Mouse (Mus musculus): Measurements from ENCODE around the gene Lmod3. TPM values are rescaled to one million over a fixed set of nuclear protein-coding genes. Genes with fewer than 3 reads are reported as not detected.

Gene Lmod3
- polyA plus RNA-seq, 1 experiment from 2014 or later: 24.7 TPM

- no peak overlapping the region for H3K9ac ChIP-seq
- WGBS: 57% methylated on average over 21 of the region's 21 CpGs
- no peak for ATAC-seq (replicated peaks; ENCODE audit: insufficient number of reproducible peaks, insufficient read depth, low FRiP score, low read depth)
- H3K27me3 ChIP-seq: no peaks in the 10 kb centered on the region
- no peak overlapping the region for H3K4me2 ChIP-seq
- H3K27ac ChIP-seq: peak overlapping the region; percentile 5
- H3K4me1 ChIP-seq (replicated peaks): peaks cover 13% of the 10 kb centered on the region; the same call in 1 of the 2 replicates
- H3K36me3 ChIP-seq: peaks cover 18% of the 10 kb centered on the region; the same call in 1 of the 2 replicates
- no peak overlapping the region for H3K4me3 ChIP-seq
- no peaks in the 10 kb centered on the region for H3K9me3 ChIP-seq (replicated peaks)
Measured at GRCm38 (mm10) chr6:97291159-97291908, 38.8 kb upstream of the Lmod3 start.

GRCm38 (mm10) chr6:97290687-97291086 is 38.1 kb upstream of the Lmod3 start:
- Histone ChIP-seq H3K4me1 (replicated peaks) (peaks cover 13% of the 10 kb centered on the region; the same call in 1 of the 2 replicates), H3K4me2 (no peak overlapping the region), H3K9ac (no peak overlapping the region), H3K9me3 (replicated peaks) (no peaks in the 10 kb centered on the region), H3K4me3 (no peak overlapping the region), H3K27ac (peak overlapping the region; percentile 5), H3K36me3 (peaks cover 15% of the 10 kb centered on the region; the same call in 1 of the 2 replicates), H3K27me3 (no peaks in the 10 kb centered on the region)
- ATAC-seq (replicated peaks; ENCODE audit: insufficient number of reproducible peaks, insufficient read depth, low FRiP score, low read depth): no peak
- 56% methylated on average over 3 of the region's 3 CpGs for WGBS

GRCm38 (mm10) chr6:97289838-97290237 is 37.3 kb upstream of the Lmod3 start:
- H3K27ac ChIP-seq: no peak overlapping the region
- H3K9ac ChIP-seq: no peak overlapping the region
- peaks cover 8% of the 10 kb centered on the region; the same call in 1 of the 2 replicates for H3K36me3 ChIP-seq
- 87% methylated on average over 4 of the region's 4 CpGs for WGBS
- no peaks in the 10 kb centered on the region for H3K27me3 ChIP-seq
- H3K9me3 ChIP-seq (replicated peaks): no peaks in the 10 kb centered on the region
- no peak overlapping the region for H3K4me3 ChIP-seq
- no peak overlapping the region for H3K4me2 ChIP-seq
- no peak for ATAC-seq (replicated peaks; ENCODE audit: insufficient number of reproducible peaks, insufficient read depth, low FRiP score, low read depth)
- peaks cover 13% of the 10 kb centered on the region; the same call in 1 of the 2 replicates for H3K4me1 ChIP-seq (replicated peaks)

GRCm38 (mm10) chr6:97289316-97289820 is 36.8 kb upstream of the Lmod3 start:
- Histone ChIP-seq H3K4me2 (no peak overlapping the region), H3K27ac (no peak overlapping the region), H3K4me1 (replicated peaks) (peaks cover 13% of the 10 kb centered on the region; the same call in 1 of the 2 replicates), H3K9ac (no peak overlapping the region), H3K4me3 (no peak overlapping the region), H3K36me3 (peaks cover 8% of the 10 kb centered on the region; the same call in 1 of the 2 replicates), H3K9me3 (replicated peaks) (no peaks in the 10 kb centered on the region), H3K27me3 (no peaks in the 10 kb centered on the region)
- WGBS: 68% methylated on average over 10 of the region's 10 CpGs
- ATAC-seq (replicated peaks; ENCODE audit: insufficient number of reproducible peaks, insufficient read depth, low FRiP score, low read depth): no peak

GRCm38 (mm10) chr6:97288047-97288855 is 35.7 kb upstream of the Lmod3 start:
- Histone ChIP-seq H3K9ac (no peak overlapping the region), H3K4me2 (no peak overlapping the region), H3K4me1 (replicated peaks) (peaks cover 16% of the 10 kb centered on the region), H3K4me3 (no peak overlapping the region), H3K27me3 (no peaks in the 10 kb centered on the region), H3K36me3 (peaks cover 8% of the 10 kb centered on the region; the same call in 1 of the 2 replicates), H3K27ac (no peak overlapping the region), H3K9me3 (replicated peaks) (no peaks in the 10 kb centered on the region)
- 74% methylated on average over 19 of the region's 19 CpGs for WGBS
- no peak for ATAC-seq (replicated peaks; ENCODE audit: insufficient number of reproducible peaks, insufficient read depth, low FRiP score, low read depth)

GRCm38 (mm10) chr6:97286332-97286731 is 33.8 kb upstream of the Lmod3 start:
- Histone ChIP-seq H3K4me2 (no peak overlapping the region), H3K4me1 (replicated peaks) (peaks cover 12% of the 10 kb centered on the region), H3K4me3 (no peak overlapping the region), H3K9ac (no peak overlapping the region), H3K36me3 (peaks cover 8% of the 10 kb centered on the region; the same call in 1 of the 2 replicates), H3K27ac (no peak overlapping the region), H3K27me3 (no peaks in the 10 kb centered on the region), H3K9me3 (replicated peaks) (no peaks in the 10 kb centered on the region)
- ATAC-seq (replicated peaks; ENCODE audit: insufficient number of reproducible peaks, insufficient read depth, low FRiP score, low read depth): no peak
- 90% methylated on average over 5 of the region's 5 CpGs for WGBS

GRCm38 (mm10) chr6:97283676-97284075 is 31.1 kb upstream of the Lmod3 start:
- Histone ChIP-seq H3K9ac (no peak overlapping the region), H3K4me1 (replicated peaks) (peaks cover 8% of the 10 kb centered on the region), H3K4me2 (no peak overlapping the region), H3K4me3 (no peak overlapping the region), H3K27me3 (no peaks in the 10 kb centered on the region), H3K9me3 (replicated peaks) (no peaks in the 10 kb centered on the region), H3K27ac (no peak overlapping the region), H3K36me3 (peaks cover 8% of the 10 kb centered on the region; the same call in 1 of the 2 replicates)
- WGBS: 90% methylated on average over 1 of the region's 1 CpGs
- no peak for ATAC-seq (replicated peaks; ENCODE audit: insufficient number of reproducible peaks, insufficient read depth, low FRiP score, low read depth)

- no peak for ATAC-seq (replicated peaks; ENCODE audit: insufficient number of reproducible peaks, insufficient read depth, low FRiP score, low read depth)
- no peaks in the 10 kb centered on the region for H3K27me3 ChIP-seq
- H3K27ac ChIP-seq: no peak overlapping the region
- no peak overlapping the region for H3K4me2 ChIP-seq
- no peak overlapping the region for H3K4me3 ChIP-seq
- no peaks in the 10 kb centered on the region for H3K36me3 ChIP-seq
- peaks cover 24% of the 10 kb centered on the region for H3K4me1 ChIP-seq (replicated peaks)
- 56% methylated on average over 6 of the region's 6 CpGs for WGBS
- no peaks in the 10 kb centered on the region for H3K9me3 ChIP-seq (replicated peaks)
- no peak overlapping the region for H3K9ac ChIP-seq
Measured at GRCm38 (mm10) chr6:97278878-97279277, 26.3 kb upstream of the Lmod3 start.

- Histone ChIP-seq H3K36me3 (no peaks in the 10 kb centered on the region), H3K4me3 (peak overlapping the region; percentile 41), H3K27me3 (no peaks in the 10 kb centered on the region), H3K4me2 (peak overlapping the region; percentile 75), H3K9ac (peak overlapping the region; percentile 48), H3K9me3 (replicated peaks) (no peaks in the 10 kb centered on the region), H3K4me1 (replicated peaks) (peaks cover 23% of the 10 kb centered on the region), H3K27ac (peak overlapping the region; percentile 60)
- 5% methylated on average over 19 of the region's 19 CpGs for WGBS
- ATAC-seq (replicated peaks; ENCODE audit: insufficient number of reproducible peaks, insufficient read depth, low FRiP score, low read depth): peak; percentile 71
Measured at GRCm38 (mm10) chr6:97278014-97278787, 25.6 kb upstream of the Lmod3 start.

GRCm38 (mm10) chr6:97276890-97277497 is 24.4 kb upstream of the Lmod3 start:
- Histone ChIP-seq H3K4me2 (no peak overlapping the region), H3K4me3 (no peak overlapping the region), H3K27ac (no peak overlapping the region), H3K9ac (no peak overlapping the region), H3K36me3 (no peaks in the 10 kb centered on the region), H3K27me3 (no peaks in the 10 kb centered on the region), H3K9me3 (replicated peaks) (no peaks in the 10 kb centered on the region), H3K4me1 (replicated peaks) (peaks cover 26% of the 10 kb centered on the region)
- no peak for ATAC-seq (replicated peaks; ENCODE audit: insufficient number of reproducible peaks, insufficient read depth, low FRiP score, low read depth)
- 52% methylated on average over 5 of the region's 5 CpGs for WGBS
